Mouse (Mus musculus) testis, adult 2 months (tissue): Measurements from ENCODE around the gene Gm49325.

Experiments used
- CTCF ChIP-seq: fragments of 200-500 bp; IDR thresholded peaks from 2 replicates; pipeline ENCODE4 v1.5.1; 2012; ENCODE audit warnings: low read depth, mild to moderate bottlenecking, inconsistent platforms, low read length, moderate library complexity; ENCODE audit not compliant: control insufficient read depth, insufficient read depth, insufficient replicate concordance
- POLR2A ChIP-seq: fragments of 200-500 bp; IDR thresholded peaks from 2 replicates; pipeline ENCODE4 v1.6.1; 2012; ENCODE audit warnings: low read depth, mild to moderate bottlenecking, inconsistent platforms, low read length, moderate library complexity; ENCODE audit not compliant: control insufficient read depth

DNA sequence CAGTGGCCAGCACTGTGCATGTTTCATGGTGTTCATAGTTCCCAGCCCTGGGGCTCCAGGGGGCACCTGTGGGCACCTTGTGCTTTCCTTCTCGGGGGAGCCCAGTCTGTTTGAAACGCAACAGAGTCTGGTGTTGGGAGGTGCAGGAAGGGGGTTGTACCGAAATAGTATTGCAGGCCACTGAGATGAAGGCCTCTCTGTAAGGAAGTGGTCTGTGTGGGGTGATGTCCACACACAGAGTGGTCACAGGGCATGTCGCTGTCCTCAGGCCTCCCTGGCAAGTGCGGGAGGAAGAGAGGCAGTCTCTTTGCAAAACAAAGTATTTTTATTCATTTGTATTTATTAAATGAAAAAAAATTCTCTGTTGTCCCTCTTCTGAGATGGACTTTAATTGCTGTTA is 39.6 kb downstream of the Gm49325 start:
- no peak for TF ChIP-seq CTCF
- TF ChIP-seq POLR2A: no peak
